Mouse (Mus musculus) right cerebral cortex, postnatal 36 days (tissue): Measurements from ENCODE around the gene Bicd2.

Source experiments
- DNase-seq, 2 experiments: peaks; one replicate each; pipeline ENCODE4 v3.0.0; 2022; ENCODE audit warnings: low spot score in 2 of 2, mixed read lengths in 1 of 2

Bicd2 gene

DNA sequence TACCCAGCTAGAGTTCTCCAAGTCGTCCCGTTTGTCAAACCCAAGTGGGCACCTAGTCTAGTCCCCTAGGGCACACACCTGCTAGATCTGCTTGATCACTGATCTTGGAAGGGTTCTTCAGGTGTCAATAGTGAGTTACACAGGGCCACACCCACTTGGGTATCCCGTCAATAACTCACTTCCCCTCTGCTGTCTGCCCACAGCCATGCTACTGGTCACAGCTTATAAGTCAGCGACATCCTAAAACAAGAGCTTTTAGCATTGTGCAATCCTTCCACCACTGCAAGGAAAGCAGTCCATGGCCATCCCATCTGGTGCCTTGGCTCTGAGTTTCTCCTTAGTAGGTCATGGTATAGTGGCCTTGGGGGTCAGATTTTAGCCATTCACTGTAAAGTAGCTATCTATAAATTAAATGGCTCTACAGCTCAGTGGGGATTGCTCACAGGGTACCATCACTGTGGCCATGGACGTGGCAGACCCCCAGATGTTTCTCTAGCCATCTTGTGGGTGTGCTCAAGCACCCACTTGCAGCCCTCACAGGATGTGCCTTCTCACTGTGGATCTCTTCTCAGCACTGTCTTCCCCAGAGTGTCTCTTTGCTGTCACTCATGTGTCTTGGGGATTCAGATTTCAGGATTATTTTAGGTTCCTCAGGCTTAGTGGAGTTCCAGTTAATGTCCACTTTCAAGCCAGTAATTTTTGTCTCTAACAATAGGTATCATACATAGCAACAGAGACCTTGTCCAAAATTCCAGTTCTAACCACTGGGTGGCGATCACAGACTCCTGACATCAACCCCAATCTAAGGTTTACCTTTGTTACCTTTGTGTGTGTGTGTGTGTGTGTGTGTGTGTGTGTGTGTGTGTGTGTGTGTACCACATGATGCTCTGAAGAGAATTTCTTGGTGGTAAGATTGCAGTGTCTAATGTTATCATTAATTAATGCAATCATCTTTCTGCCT is 14.9 kb upstream of the Bicd2 start:
- DNase-seq, result no peak

DNA sequence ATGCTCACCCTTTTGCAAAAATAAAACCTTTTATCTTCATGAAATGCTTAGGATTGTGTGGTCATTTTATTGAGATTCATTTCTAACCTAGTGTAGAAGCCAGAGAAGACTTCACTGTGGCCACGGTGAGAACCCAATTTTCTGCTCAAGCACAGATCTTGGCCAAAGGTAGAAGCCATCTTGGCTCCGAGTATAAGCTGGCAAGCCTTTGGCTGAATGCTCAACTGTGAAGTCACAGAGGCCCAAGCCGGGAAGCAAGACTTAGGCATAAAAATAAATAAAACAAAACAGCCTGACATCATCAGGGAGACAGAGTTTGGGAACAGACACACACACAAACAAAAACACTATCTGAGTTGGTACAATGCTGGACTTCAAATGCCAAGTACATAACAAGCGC is 13.3 kb upstream of the Bicd2 start:
- DNase-seq, result no peak

GRCm38 (mm10) chr13:49333250-49333649 is 8.1 kb upstream of the Bicd2 start:
- DNase-seq, result no peak

- no peak for DNase-seq
Measured at GRCm38 (mm10) chr13:49335077-49335982, 6.1 kb upstream of the Bicd2 start.

GRCm38 (mm10) chr13:49338893-49339546 is 2.4 kb upstream of the Bicd2 start:
- DNase-seq, result no peak

DNA sequence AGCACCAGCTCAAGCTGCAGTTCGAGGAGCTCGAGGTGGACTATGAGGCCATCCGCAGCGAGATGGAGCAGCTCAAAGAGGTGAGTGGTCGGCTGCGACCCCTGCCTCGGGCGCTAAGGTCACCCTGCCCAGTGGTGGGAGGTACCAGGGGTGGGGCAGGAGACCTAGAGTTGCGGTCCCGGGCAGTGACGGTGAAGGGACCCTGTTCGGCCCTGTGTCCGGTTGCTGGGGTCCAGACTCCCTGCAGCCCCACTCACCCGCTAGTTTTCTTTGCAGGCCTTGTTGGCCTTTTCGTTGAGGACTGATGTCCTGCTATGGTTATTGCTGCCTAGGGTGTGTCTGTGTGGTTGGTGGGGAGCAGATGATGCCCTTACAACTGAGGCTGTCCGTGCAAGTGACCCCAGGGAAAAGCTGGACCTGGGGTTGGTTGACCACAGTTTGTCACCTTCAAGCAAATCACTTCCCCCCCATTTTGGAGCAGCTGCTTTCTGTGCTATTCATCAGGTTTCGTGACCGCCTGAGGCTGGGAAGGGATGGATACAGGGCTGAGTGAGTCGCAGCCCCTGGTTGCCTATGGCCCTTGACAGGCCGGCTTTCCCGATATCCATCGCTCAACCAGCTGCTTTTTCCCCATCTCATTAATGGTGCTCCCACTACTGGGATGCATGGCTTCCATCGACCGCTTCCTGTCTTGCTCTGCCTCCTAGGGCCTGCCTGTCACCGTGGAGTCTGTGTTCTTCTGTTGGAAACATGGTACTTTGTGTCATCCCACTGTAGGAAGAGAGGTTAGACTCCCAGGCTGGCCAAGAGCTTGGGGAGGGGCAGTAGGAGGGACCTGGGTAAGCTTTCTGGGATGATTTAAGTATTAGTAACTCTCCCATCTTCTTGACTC is 692 bp downstream of the Bicd2 start:
- no peak for DNase-seq

DNA sequence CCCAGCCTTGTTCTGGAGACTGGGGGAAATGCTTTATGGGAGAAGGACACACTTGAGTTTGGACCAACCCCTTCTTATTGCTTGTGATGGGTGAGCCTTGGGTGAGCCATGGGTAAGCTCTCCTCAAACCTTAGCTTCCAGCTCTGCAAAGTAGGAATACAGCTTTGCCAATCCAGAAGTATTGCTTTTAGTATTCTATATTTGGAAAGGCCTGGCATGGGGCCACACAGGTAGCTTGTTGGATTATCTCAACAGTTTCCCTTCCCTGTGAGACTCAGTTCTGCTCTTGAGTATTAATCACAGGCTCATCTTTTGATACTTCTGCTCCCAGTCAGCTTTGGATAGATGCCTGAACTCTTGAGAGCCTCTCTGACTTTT is 1.3 kb downstream of the Bicd2 start:
- DNase-seq, result no peak

DNA sequence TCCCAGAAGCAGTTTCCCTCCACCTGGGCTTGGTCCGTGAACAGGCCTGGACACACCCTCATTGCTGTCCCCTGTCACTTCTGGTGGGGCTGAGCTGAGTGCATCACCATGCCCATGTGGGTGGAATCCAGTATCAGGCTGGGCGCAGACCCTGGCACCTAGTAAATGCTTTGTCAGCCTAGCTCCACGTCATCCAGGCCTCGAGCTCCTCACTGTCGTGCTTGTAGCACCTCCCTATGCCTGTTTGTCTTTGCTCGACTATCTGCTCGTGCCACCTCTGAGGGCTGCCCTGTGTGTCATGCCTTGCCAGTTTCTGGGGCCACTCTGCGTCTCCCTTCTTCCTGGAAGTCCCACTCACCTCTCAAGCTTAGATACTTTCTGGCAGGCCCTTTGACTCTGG is 3.2 kb downstream of the Bicd2 start:
- DNase-seq, result no peak

GRCm38 (mm10) chr13:49345476-49345875 is 4.1 kb downstream of the Bicd2 start:
- no peak for DNase-seq

DNA sequence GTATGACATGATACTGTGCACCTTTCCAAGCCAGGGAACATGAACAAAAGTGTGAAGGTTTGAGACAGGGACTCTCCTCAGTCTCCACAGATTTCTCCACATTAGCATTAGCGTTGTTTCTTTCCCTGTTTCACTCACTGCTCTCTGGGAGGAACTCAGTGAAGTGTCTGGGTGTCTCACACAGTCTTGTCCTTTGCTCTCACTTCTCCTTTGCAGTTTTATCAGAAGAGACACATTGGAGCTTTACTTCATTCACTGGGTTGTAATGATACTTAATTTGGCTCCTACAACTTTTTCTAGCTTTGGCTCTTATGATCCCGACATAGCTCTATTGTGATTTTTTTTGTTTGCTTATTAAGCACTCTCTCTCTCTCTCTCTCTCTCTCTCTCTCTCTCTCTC is 7.1 kb downstream of the Bicd2 start:
- DNase-seq, result no peak

- DNase-seq, result no peak
Measured at GRCm38 (mm10) chr13:49349335-49349734, 8.0 kb downstream of the Bicd2 start.

DNA sequence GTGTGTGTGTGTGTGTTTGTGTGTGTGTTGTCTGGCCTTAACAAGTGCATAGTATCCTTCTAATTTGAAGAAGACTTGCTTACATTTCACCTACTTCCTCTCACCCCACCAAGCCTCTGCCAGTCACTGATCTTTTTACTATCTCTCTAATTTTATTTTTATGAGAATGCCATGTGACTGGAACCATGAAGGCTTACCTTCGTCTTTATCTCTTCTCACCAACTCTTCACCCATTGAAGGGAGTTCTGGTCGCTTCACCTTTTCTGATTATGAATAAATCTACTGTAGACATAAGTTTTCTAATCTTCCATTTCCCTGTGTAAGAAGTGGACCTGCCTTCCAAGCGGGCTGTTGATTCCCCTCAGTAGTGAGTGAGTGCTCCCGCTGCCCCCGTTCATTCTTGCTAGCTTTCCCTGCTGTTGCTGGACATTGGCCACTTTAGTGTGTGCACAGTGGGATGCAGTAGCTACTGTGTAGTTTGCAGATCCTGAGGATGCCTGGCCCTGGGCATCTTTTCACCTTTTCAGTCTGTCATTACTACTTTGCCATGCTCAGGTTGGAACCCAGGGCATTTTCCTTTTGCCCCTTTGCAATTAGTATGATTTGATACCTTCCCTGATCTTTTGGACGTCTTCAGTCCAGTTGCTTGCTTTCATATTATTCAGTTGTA is 8.6 kb downstream of the Bicd2 start:
- no peak for DNase-seq

- DNase-seq, result no peak
Measured at GRCm38 (mm10) chr13:49352581-49353159, 11.3 kb downstream of the Bicd2 start.

DNA sequence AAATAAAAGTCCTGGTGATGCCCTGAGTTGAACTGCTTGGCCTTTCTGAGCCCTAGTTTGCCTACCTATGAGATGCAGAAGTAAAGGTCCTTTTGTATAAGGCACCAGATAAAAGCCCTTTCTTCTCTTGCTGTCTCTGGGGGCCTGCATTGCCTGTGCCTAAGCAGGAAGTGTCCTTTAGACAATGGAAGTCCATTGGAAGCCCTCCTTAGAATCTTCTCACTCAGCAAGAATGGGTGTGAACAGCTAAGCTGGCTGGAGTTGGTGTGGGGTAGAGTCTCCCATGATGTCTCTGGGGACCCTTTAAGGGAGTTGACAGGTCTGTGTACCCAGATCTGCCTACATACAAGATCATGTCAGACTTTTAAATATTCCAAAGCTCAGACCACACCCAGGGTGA is 12.0 kb downstream of the Bicd2 start:
- DNase-seq, result no peak

- DNase-seq, result peak in 1 of 2 experiments; percentile 50
Measured at GRCm38 (mm10) chr13:49353991-49354507, 12.7 kb downstream of the Bicd2 start.

GRCm38 (mm10) chr13:49355461-49356061 is 14.2 kb downstream of the Bicd2 start:
- DNase-seq, result no peak

GRCm38 (mm10) chr13:49356090-49356489 is 14.7 kb downstream of the Bicd2 start:
- no peak for DNase-seq

DNA sequence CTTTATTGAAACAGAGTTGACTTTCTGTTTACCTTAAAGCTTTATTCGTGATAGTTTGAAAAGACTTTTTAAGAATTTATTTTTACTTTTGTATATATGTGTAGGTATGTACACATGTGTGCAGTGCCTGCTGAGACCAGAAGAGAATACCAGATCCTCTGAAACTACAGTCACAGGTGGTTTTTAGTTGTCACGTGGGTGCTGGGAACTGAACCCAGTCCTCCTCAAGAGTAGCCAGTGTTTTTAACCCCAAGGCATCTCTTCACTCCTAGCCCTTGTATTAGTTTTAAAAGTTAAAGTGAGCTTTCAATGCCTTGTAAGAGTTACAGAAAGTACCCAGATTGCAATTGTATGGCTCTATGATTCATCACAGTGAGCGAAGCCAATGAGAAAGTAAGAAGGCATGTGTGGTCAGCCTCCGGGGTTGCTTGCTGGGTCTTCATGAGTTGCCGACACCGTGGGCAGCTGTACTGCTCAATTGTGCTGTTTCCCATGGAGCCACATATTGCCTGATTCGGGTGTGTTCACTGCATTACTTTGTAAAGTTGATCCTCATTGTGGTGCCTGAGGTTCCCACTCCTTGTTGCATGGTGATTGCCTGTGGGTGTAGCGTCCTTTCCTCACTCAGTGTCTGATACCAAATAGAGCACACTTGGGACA is 16.1 kb downstream of the Bicd2 start:
- DNase-seq, result no peak

DNA sequence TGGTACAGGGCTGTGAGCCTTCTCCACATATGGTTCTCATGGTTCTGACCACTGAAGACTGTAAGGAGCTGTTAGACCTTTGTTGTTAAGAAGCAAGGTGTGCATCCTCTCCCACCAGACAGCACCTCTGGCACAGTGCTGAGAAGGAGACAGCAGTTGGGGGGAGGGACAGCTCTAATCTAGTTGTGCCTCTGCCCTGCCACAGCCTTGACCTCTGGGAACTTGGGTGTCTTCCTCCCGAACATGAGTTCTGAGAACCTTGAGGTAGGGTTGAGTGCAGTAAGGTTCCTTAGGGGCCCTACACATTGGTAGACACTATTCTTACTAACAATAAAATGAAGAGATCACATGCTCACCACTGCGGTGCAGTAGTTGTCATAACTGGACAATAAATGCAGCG is 16.8 kb downstream of the Bicd2 start:
- DNase-seq, result no peak
